Mouse (Mus musculus): Measurements from ENCODE around the gene Smarcal1.

GRCm38 (mm10) chr1:72587532-72587931 lies 4.5 kb downstream of the Smarcal1 start:
- TF ChIP-seq CTCF (IDR thresholded peaks at IDR 0.05; ENCODE audit: control insufficient read depth, insufficient read depth, low read length), result no peak
- TF ChIP-seq POLR2A (IDR thresholded peaks at IDR 0.05; ENCODE audit: borderline replicate concordance, control insufficient read depth, low read depth, low read length), result no peak
